Comparison of ENCODE assay signal across 8 mouse cellular contexts in the genomic region with DNA sequence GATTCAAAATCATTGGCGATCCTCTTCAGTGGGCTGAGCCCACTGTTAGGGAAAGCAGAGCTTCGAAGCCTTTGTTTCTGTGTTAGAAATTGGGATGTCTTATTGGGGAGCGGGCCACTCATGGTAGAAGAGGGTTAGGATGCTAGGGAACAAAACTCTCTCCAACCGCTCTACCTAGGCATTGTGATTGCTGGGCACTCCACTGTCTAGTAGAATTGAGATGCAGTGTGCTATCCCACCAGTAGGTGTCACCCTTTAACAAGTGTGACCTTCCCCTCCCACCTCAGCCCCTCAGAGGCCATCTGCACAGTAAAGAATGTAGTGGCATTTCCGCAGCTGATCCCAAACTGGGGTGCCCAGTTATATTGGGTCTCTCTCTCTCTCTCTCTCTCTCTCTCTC. TPM values are rescaled to one million over a fixed set of nuclear protein-coding genes. Genes with fewer than 3 reads are reported as not detected.
A peak's percentile ranks its signal among the peaks of the same experiment; 100 is the strongest.
DNase-seq lines count a peak whose midpoint lies in the region; ATAC-seq and TF ChIP-seq lines count a peak whose summit lies in the region.

No protein-coding gene starts in this region.

- H3K27me3 ChIP-seq in forebrain, embryonic 11.5 days (ENCODE audit: control insufficient read depth, insufficient read depth, low read length): no peaks in the 10 kb centered on the region
- peaks cover 16% of the 10 kb centered on the region; the same call in 1 of the 2 replicates for H3K27me3 ChIP-seq in heart, postnatal 0 days (ENCODE audit: control insufficient read depth, insufficient read depth, low read length)
- H3K27me3 ChIP-seq in liver, embryonic 14.5 days (ENCODE audit: control insufficient read depth, insufficient read depth, low read length): no peaks in the 10 kb centered on the region
- peaks cover 14% of the 10 kb centered on the region for H3K27me3 ChIP-seq in neural tube, embryonic 13.5 days

- no peak for TF ChIP-seq EP300 in heart, postnatal 0 days (IDR thresholded peaks at IDR 0.05; ENCODE audit: low read depth)
- no peak for TF ChIP-seq EP300 in liver, embryonic 14.5 days (IDR thresholded peaks at IDR 0.05; ENCODE audit: low read depth)

- no peak overlapping the region for H3K27ac ChIP-seq in forebrain, embryonic 11.5 days (ENCODE audit: low read depth, low read length)
- no peak overlapping the region for H3K27ac ChIP-seq in heart, postnatal 0 days (ENCODE audit: low read depth)
- H3K27ac ChIP-seq in liver, embryonic 14.5 days: no peak overlapping the region
- no peak overlapping the region for H3K27ac ChIP-seq in neural tube, embryonic 13.5 days (replicated peaks)

- no peak overlapping the region for H3K9ac ChIP-seq in forebrain, embryonic 11.5 days (ENCODE audit: low read length)
- no peak overlapping the region for H3K9ac ChIP-seq in heart, postnatal 0 days (replicated peaks; ENCODE audit: low read depth, low read length)
- no peak overlapping the region for H3K9ac ChIP-seq in liver, embryonic 14.5 days (replicated peaks)
- H3K9ac ChIP-seq in neural tube, embryonic 13.5 days: no peak overlapping the region

- H3K4me2 ChIP-seq in forebrain, embryonic 11.5 days (ENCODE audit: low read depth, low read length, severe bottlenecking): no peak overlapping the region
- no peak overlapping the region for H3K4me2 ChIP-seq in heart, postnatal 0 days (ENCODE audit: low read depth, low read length)
- peak overlapping the region; percentile 35 for H3K4me2 ChIP-seq in liver, embryonic 14.5 days (ENCODE audit: low read depth)
- no peak overlapping the region for H3K4me2 ChIP-seq in neural tube, embryonic 13.5 days

- peak; percentile 95 for TF ChIP-seq CTCF in heart, postnatal 0 days (IDR thresholded peaks at IDR 0.05; ENCODE audit: low read depth)
- peak; percentile 90 for TF ChIP-seq CTCF in liver, embryonic 14.5 days (IDR thresholded peaks at IDR 0.05; ENCODE audit: low read depth)

- 13% methylated on average over 5 of the region's 5 CpGs for WGBS in forebrain, embryonic 11.5 days
- WGBS in heart, postnatal 0 days: 13% methylated on average over 5 of the region's 5 CpGs
- WGBS in liver, embryonic 14.5 days (ENCODE audit: insufficient replicate concordance): 7% methylated on average over 5 of the region's 5 CpGs
- WGBS in neural tube, embryonic 13.5 days: 13% methylated on average over 5 of the region's 5 CpGs

- H3K4me3 ChIP-seq in forebrain, embryonic 11.5 days (ENCODE audit: low read depth, low read length): no peak overlapping the region
- H3K4me3 ChIP-seq in heart, postnatal 0 days (ENCODE audit: low read depth, low read length): no peak overlapping the region
- no peak overlapping the region for H3K4me3 ChIP-seq in liver, embryonic 14.5 days (ENCODE audit: insufficient read depth in 1 of 2, low read depth in 2 of 2, low read length in 2 of 2)
- no peak overlapping the region for H3K4me3 ChIP-seq in neural tube, embryonic 13.5 days

- no peaks in the 10 kb centered on the region for H3K36me3 ChIP-seq in forebrain, embryonic 11.5 days (ENCODE audit: control insufficient read depth, insufficient read depth, low read length)
- no peaks in the 10 kb centered on the region for H3K36me3 ChIP-seq in heart, postnatal 0 days (replicated peaks; ENCODE audit: control insufficient read depth, insufficient read depth, low read length)
- H3K36me3 ChIP-seq in liver, embryonic 14.5 days (replicated peaks; ENCODE audit: control insufficient read depth, insufficient read depth, low read depth): no peaks in the 10 kb centered on the region
- H3K36me3 ChIP-seq in neural tube, embryonic 13.5 days: no peaks in the 10 kb centered on the region

- ATAC-seq in CD4-positive, CD25-positive, alpha-beta regulatory T cell, adult 4 months: peak; percentile 95
- peak; percentile 82 for ATAC-seq in forebrain, embryonic 11.5 days (replicated peaks; ENCODE audit: low FRiP score)
- ATAC-seq in heart, postnatal 0 days (ENCODE audit: insufficient read depth, low read depth): peak; percentile 82
- no peak for ATAC-seq in liver, embryonic 14.5 days (ENCODE audit: insufficient read depth)
- ATAC-seq in neural tube, embryonic 13.5 days (ENCODE audit: low read depth): peak; percentile 86

- peak; percentile 29 for DNase-seq in c-Kit-negative CD71-positive TER-119-positive erythroid progenitor cells, embryonic 14.5 days (ENCODE audit: low read depth, low spot score)
- peak; percentile 90 for DNase-seq in forebrain, embryonic 11.5 days (ENCODE audit: low spot score)
- peak; percentile 84 for DNase-seq in heart, postnatal 0 days (ENCODE audit: low spot score)
- peak; percentile 86 to 93 for DNase-seq in kidney, postnatal 36 days
- peak; percentile 33 to 48 (median 47) for DNase-seq in liver, embryonic 14.5 days (ENCODE audit: low read depth in 3 of 3, low spot score in 3 of 3)
- peak; percentile 55 for DNase-seq in telencephalon, adult 2 months (ENCODE audit: low read depth, low spot score)

- peaks cover 3% of the 10 kb centered on the region; the same call in 1 of the 2 replicates for H3K4me1 ChIP-seq in forebrain, embryonic 11.5 days (replicated peaks; ENCODE audit: control insufficient read depth, insufficient read depth, low read length)
- H3K4me1 ChIP-seq in heart, postnatal 0 days (ENCODE audit: control insufficient read depth, insufficient read depth): no peaks in the 10 kb centered on the region
- H3K4me1 ChIP-seq in liver, embryonic 14.5 days (replicated peaks; ENCODE audit: control insufficient read depth in 2 of 2, insufficient read depth in 2 of 2, low read length in 1 of 2): no peaks in the 10 kb centered on the region
- H3K4me1 ChIP-seq in neural tube, embryonic 13.5 days (replicated peaks): peaks cover 16% of the 10 kb centered on the region

- H3K9me3 ChIP-seq in forebrain, embryonic 11.5 days (ENCODE audit: control insufficient read depth, low read length): no peaks in the 10 kb centered on the region
- no peaks in the 10 kb centered on the region for H3K9me3 ChIP-seq in heart, postnatal 0 days (replicated peaks; ENCODE audit: control insufficient read depth, low read length)
- H3K9me3 ChIP-seq in liver, embryonic 14.5 days (ENCODE audit: control insufficient read depth, low read length): no peaks in the 10 kb centered on the region
- no peaks in the 10 kb centered on the region for H3K9me3 ChIP-seq in neural tube, embryonic 13.5 days

RNA-seq across cellular contexts. Expression of a gene that starts 52.2 kb away (rescaled TPM):
- not detected for polyA plus RNA-seq in CD4-positive, CD25-positive, alpha-beta regulatory T cell, adult 4 months (2017; shearing (Covaris generic))
- 66.7 and 67.8 TPM in 2 replicates for polyA plus RNA-seq in forebrain, embryonic 11.5 days (2014; fragmentation: Nextera tagmentation; extraction: Ambion mirVana)
- total RNA-seq in heart, postnatal 0 days (2014; rRNA removed; ENCODE audit: low replicate concordance): 1.1 TPM in 1 of 2 replicates, not detected in the other
- not detected in 2 replicates for polyA plus RNA-seq in heart, postnatal 0 days (2015; fragmentation: Nextera tagmentation; extraction: Ambion mirVana)
- 0.01 and 0.05 TPM in 2 replicates for polyA plus RNA-seq in liver, embryonic 14.5 days (2012; rRNA removed)
- not detected in 2 replicates for polyA plus RNA-seq in liver, embryonic 14.5 days (2014; fragmentation: Nextera tagmentation; extraction: Ambion mirVana)
- 0.22 and 0.73 TPM in 2 replicates for polyA plus RNA-seq in neural tube, embryonic 13.5 days (2015; fragmentation: Nextera tagmentation; extraction: Ambion mirVana)

Comparison
In these comparisons a context has a peak if more than half of its experiments do, and no peak if none do; other contexts are left out.
1. DNase-seq: peak in every context shown above with its lines; median percentile 90 in forebrain, embryonic 11.5 days; 90 in kidney, postnatal 36 days; 84 in heart, postnatal 0 days; 55 in telencephalon, adult 2 months; 47 in liver, embryonic 14.5 days; 29 in c-Kit-negative CD71-positive TER-119-positive erythroid progenitor cells, embryonic 14.5 days.
2. RNA of a gene that starts 52.2 kb away (polyA plus RNA-seq): 66.7 to 67.8 TPM in forebrain, embryonic 11.5 days; 0.22 to 0.73 TPM in neural tube, embryonic 13.5 days, 0.01 to 0.05 TPM in liver, embryonic 14.5 days, not detected in CD4-positive, CD25-positive, alpha-beta regulatory T cell, adult 4 months and not detected in heart, postnatal 0 days; every median in the first group is over 10 times any median in the second.